Mouse (Mus musculus): ENCODE measurements at regions not wholly inside any gene's neighbourhood (a gene's known extent, or its start where the extent isn't known, plus 50 kb on each side); places are given as distances from the start of the nearest gene placed in this dataset.

DNA sequence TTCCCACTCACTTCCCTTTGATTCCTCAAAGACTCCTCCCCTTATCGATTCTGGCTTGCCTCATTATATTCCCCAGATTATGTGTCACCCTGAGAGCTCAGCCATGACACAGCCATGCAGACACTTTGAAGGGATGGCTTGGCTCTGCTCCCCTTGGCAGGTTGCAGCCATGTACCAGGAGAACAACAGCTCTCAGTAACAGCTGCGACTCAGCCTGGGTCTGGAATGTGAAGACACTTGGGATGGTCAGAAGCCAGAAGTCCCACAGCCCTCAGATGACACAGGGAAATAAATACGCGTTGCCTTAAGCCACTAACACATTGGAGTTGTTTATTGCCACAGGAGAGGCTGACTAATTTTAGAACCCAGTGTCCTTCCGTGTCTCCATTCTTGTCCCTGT is 234.4 kb downstream of the Map2k6 start:
- no peak overlapping the region for H3K27ac ChIP-seq (replicated peaks)
- H3K4me1 ChIP-seq (replicated peaks; ENCODE audit: control insufficient read depth, insufficient read depth): no peaks in the 10 kb centered on the region; the same call in 1 of the 2 replicates
- H3K9ac ChIP-seq (ENCODE audit: low read length): no peak overlapping the region
- no peak for DNase-seq (ENCODE audit: low spot score)
- H3K9me3 ChIP-seq (ENCODE audit: control insufficient read depth, low read length): no peaks in the 10 kb centered on the region
- TF ChIP-seq EP300 (optimal IDR thresholded peaks at IDR 0.05) (no peak), CTCF (IDR thresholded peaks at IDR 0.05; ENCODE audit: low read depth) (no peak)
- no peak for ATAC-seq (ENCODE audit: low FRiP score, low TSS enrichment)
- no peak overlapping the region for H3K4me2 ChIP-seq (replicated peaks; ENCODE audit: low read depth)
- no peaks in the 10 kb centered on the region for H3K27me3 ChIP-seq (ENCODE audit: control insufficient read depth, insufficient read depth, low read length)
- no peak overlapping the region for H3K4me3 ChIP-seq (ENCODE audit: low read depth, low read length)
- 76% methylated on average over 5 of the region's 5 CpGs for WGBS
- H3K36me3 ChIP-seq (ENCODE audit: control insufficient read depth, insufficient read depth, low read length): no peaks in the 10 kb centered on the region

DNA sequence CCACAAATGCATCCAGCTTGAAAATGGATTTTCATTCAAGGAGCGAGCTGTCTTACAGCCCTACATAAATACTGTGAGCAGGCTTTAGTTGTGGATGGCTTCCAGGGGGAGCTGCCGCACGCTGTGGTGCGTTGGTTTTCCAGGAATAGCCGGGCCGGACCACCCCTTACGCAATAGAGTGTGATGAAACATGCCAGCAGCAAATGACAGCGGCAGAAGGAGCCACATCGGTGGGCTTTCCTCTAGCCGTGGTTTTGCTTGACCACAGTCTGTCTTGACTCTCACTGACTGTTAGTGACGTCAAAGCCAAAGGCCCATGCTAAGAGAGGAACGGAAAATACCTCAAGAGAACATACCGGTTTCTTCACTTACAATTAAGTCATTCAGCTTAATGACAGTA is 243.6 kb downstream of the Map2k6 start:
- no peaks in the 10 kb centered on the region for H3K36me3 ChIP-seq (ENCODE audit: control insufficient read depth, insufficient read depth, low read length)

DNA sequence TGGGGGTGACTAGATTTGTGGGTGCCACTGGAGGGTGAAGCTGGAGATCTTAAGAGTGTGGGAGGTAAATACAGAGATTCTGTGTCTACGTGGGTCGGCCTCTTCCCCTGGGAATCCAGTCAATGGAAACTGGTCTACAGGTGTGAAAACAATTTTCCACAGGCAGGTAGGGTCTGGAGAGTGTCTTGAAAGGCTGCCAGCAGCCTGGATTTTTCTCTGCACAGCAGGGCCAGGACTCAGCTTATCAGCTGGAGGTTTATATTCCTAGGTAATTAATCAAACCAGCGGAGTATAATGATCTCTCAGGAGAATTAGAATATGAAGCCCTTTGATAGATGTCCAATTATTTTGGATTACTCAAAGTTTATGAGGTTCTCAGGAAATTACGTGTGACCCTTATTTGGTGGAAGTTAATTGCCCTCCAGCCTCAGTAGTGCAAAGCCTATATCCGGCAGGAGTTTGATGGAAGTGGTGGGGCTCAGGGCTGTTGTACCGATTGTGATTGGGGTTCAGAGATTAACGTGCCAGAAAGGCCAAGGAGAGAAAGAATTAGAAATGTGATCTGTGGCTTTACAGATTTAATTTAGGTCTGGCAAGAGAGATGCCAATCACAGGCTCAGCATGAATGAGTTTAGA is 250.8 kb downstream of the Map2k6 start:
- Histone ChIP-seq H3K4me1 (replicated peaks; ENCODE audit: control insufficient read depth, insufficient read depth) (no peaks in the 10 kb centered on the region), H3K4me2 (replicated peaks; ENCODE audit: low read depth) (no peak overlapping the region), H3K9me3 (ENCODE audit: control insufficient read depth, low read length) (no peaks in the 10 kb centered on the region), H3K36me3 (ENCODE audit: control insufficient read depth, insufficient read depth, low read length) (no peaks in the 10 kb centered on the region), H3K4me3 (ENCODE audit: low read depth, low read length) (no peak overlapping the region), H3K27ac (replicated peaks) (no peak overlapping the region), H3K27me3 (ENCODE audit: control insufficient read depth, insufficient read depth, low read length) (no peaks in the 10 kb centered on the region), H3K9ac (ENCODE audit: low read length) (no peak overlapping the region)
- 45% methylated on average over 7 of the region's 7 CpGs for WGBS
- TF ChIP-seq CTCF (IDR thresholded peaks at IDR 0.05; ENCODE audit: low read depth): no peak
- TF ChIP-seq EP300 (optimal IDR thresholded peaks at IDR 0.05): no peak
- DNase-seq (ENCODE audit: low spot score): no peak
- no peak for ATAC-seq (ENCODE audit: low FRiP score, low TSS enrichment)

More for the DNA sequence above, 243.6 kb downstream of the Map2k6 start:
- Histone ChIP-seq H3K27ac (replicated peaks) (no peak overlapping the region), H3K9ac (ENCODE audit: low read length) (no peak overlapping the region), H3K4me3 (ENCODE audit: low read depth, low read length) (no peak overlapping the region), H3K27me3 (ENCODE audit: control insufficient read depth, insufficient read depth, low read length) (no peaks in the 10 kb centered on the region), H3K9me3 (ENCODE audit: control insufficient read depth, low read length) (no peaks in the 10 kb centered on the region), H3K4me2 (replicated peaks; ENCODE audit: low read depth) (no peak overlapping the region), H3K4me1 (replicated peaks; ENCODE audit: control insufficient read depth, insufficient read depth) (no peaks in the 10 kb centered on the region)
- 55% methylated on average over 13 of the region's 13 CpGs for WGBS
- no peak for TF ChIP-seq EP300 (optimal IDR thresholded peaks at IDR 0.05)
- TF ChIP-seq CTCF (IDR thresholded peaks at IDR 0.05; ENCODE audit: low read depth): no peak
- ATAC-seq (ENCODE audit: low FRiP score, low TSS enrichment): no peak
- DNase-seq (ENCODE audit: low spot score): no peak

DNA sequence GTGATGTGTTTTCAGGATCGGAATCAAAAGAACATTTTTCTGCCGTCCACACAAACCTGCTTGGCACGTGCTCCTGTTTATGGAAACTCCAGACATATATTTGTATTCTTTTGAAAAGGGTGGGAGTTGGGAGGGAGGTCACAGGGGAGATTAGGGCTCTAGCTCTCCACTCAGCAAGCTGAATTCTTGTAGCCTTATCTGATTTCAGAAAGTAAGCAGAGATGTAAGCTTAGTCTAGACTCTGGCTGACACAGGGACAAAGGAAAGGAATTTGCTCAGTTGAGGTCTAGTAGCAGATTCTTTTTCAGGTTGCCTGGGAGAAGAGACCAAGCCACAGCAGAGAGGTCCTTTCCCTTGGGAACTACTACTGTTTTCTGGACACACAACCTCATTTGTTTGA is 253.1 kb downstream of the Map2k6 start:
- H3K4me2 ChIP-seq (replicated peaks; ENCODE audit: low read depth): no peak overlapping the region

DNA sequence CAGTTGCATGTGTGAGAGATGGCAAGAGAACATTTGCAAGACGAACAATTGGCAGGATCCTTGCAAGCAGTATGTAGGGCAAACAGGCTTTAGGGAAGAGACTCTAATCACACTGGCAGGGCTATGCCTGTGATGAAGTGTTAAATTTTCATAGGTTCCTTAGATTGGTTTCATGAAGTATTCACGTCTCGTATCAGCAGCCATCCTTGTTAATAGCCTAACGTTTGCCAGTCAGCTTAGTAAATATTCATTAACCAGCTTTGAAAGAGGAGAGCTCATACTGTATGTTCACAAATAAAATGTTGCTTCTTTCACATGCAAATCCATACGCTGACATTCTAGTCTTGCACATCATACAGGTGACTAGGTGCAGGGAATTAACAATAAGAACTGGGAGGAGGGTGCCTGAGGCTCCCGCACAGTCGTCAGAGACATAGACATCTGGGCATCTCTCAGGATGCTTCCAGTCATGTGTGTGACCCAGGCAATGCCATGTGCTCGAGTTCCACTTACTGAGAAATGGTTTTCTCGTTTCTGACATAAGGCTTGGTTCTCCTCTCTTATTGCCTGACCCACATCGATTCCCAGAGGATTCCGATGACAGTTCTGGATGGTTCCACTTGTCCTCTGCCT is 257.7 kb downstream of the Map2k6 start:
- Histone ChIP-seq H3K36me3 (ENCODE audit: control insufficient read depth, insufficient read depth, low read length) (no peaks in the 10 kb centered on the region), H3K9me3 (ENCODE audit: control insufficient read depth, low read length) (no peaks in the 10 kb centered on the region), H3K9ac (ENCODE audit: low read length) (no peak overlapping the region), H3K27me3 (ENCODE audit: control insufficient read depth, insufficient read depth, low read length) (no peaks in the 10 kb centered on the region), H3K4me1 (replicated peaks; ENCODE audit: control insufficient read depth, insufficient read depth) (no peaks in the 10 kb centered on the region), H3K4me2 (replicated peaks; ENCODE audit: low read depth) (no peak overlapping the region), H3K27ac (replicated peaks) (no peak overlapping the region), H3K4me3 (ENCODE audit: low read depth, low read length) (no peak overlapping the region)
- no peak for DNase-seq (ENCODE audit: low spot score)
- 81% methylated on average over 11 of the region's 11 CpGs for WGBS
- ATAC-seq (ENCODE audit: low FRiP score, low TSS enrichment): no peak
- TF ChIP-seq EP300 (optimal IDR thresholded peaks at IDR 0.05) (no peak), CTCF (IDR thresholded peaks at IDR 0.05; ENCODE audit: low read depth) (no peak)

More for the DNA sequence above, 253.1 kb downstream of the Map2k6 start:
- 17% methylated on average over 3 of the region's 3 CpGs for WGBS
- H3K27me3 ChIP-seq (ENCODE audit: control insufficient read depth, insufficient read depth, low read length): no peaks in the 10 kb centered on the region
- H3K9ac ChIP-seq (ENCODE audit: low read length): no peak overlapping the region
- no peak overlapping the region for H3K4me3 ChIP-seq (ENCODE audit: low read depth, low read length)
- DNase-seq (ENCODE audit: low spot score) (no peak), ATAC-seq (ENCODE audit: low FRiP score, low TSS enrichment) (no peak)
- no peaks in the 10 kb centered on the region for H3K36me3 ChIP-seq (ENCODE audit: control insufficient read depth, insufficient read depth, low read length)
- H3K27ac ChIP-seq (replicated peaks): no peak overlapping the region
- TF ChIP-seq EP300 (optimal IDR thresholded peaks at IDR 0.05) (no peak), CTCF (IDR thresholded peaks at IDR 0.05; ENCODE audit: low read depth) (no peak)
- H3K9me3 ChIP-seq (ENCODE audit: control insufficient read depth, low read length): no peaks in the 10 kb centered on the region
- H3K4me1 ChIP-seq (replicated peaks; ENCODE audit: control insufficient read depth, insufficient read depth): no peaks in the 10 kb centered on the region

DNA sequence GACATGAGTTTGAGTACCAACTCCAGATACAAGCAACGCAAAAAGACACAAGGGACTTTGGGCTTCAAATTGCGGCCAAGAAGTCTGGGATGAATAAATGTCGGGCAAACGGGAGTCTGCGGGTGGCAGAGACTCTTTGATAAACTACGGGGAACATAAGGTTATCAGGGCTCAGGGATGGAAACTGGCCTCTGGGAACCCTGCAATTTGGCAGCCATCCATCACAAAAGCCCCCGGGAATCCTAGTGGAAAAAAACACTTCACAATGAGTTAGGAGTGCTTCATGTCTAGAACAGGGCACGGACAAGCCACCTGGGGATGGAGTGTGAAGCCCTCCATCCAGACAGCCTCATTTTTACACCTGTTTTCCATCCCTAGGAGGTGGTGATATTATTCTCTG is 258.9 kb downstream of the Map2k6 start:
- H3K9me3 ChIP-seq (ENCODE audit: control insufficient read depth, low read length): no peaks in the 10 kb centered on the region
- WGBS: 40% methylated on average over 8 of the region's 8 CpGs
- no peak for TF ChIP-seq CTCF (IDR thresholded peaks at IDR 0.05; ENCODE audit: low read depth)
- TF ChIP-seq EP300 (optimal IDR thresholded peaks at IDR 0.05): no peak
- no peak for DNase-seq (ENCODE audit: low spot score)
- no peak overlapping the region for H3K9ac ChIP-seq (ENCODE audit: low read length)
- H3K4me2 ChIP-seq (replicated peaks; ENCODE audit: low read depth): no peak overlapping the region
- ATAC-seq (ENCODE audit: low FRiP score, low TSS enrichment): no peak
- no peaks in the 10 kb centered on the region for H3K27me3 ChIP-seq (ENCODE audit: control insufficient read depth, insufficient read depth, low read length)
- H3K36me3 ChIP-seq (ENCODE audit: control insufficient read depth, insufficient read depth, low read length): no peaks in the 10 kb centered on the region
- no peak overlapping the region for H3K27ac ChIP-seq (replicated peaks)
- H3K4me1 ChIP-seq (replicated peaks; ENCODE audit: control insufficient read depth, insufficient read depth): no peaks in the 10 kb centered on the region
- no peak overlapping the region for H3K4me3 ChIP-seq (ENCODE audit: low read depth, low read length)
